3 mouse cellular contexts compared by ENCODE assay signal in genomic region chr17:35730112-35730511, GRCm38 (mm10). TPM values are rescaled to one million over a fixed set of nuclear protein-coding genes. Genes with fewer than 3 reads are reported as not detected.
"Had no signal": no experiment of that assay in that cellular context is flagged by ENCODE, and none has a peak within 500 bp of the region (broad histone marks: within the 10 kb centered on the region; RNA-seq: fewer than 3 reads in every experiment).

No protein-coding gene starts in this region.

RNA-seq across cellular contexts. Expression of gene Ddr1, which starts 25.7 kb away (rescaled TPM):
- total RNA-seq: common myeloid progenitor, adult 5-6 weeks; granulocyte monocyte progenitor cell, adult 5-6 weeks had no signal
- polyA plus RNA-seq: erythroblast, embryonic 14.5 days had no signal
